Mouse (Mus musculus) hindbrain, embryonic 10.5 days (tissue): ENCODE measurements around the gene Dvl2. TPM values are rescaled to one million over a fixed set of nuclear protein-coding genes. Genes with fewer than 3 reads are reported as not detected.
"Not testable (repeated sequence)": the region's sequence is repeated elsewhere in the genome, so short reads cannot be mapped to it uniquely, and the experiment has no call there.

ENCODE experiments used
- DNase-seq: peaks from one replicate; pipeline ENCODE4 v3.0.0-alpha.2; 2017; ENCODE audit warnings: low spot score
- H3K27ac ChIP-seq: fragments of 300-500 bp; sonication (generic); 2 replicates; pipeline ENCODE4 v1.5.1; 2016; ENCODE audit warnings: mild to moderate bottlenecking, moderate library complexity
- H3K27me3 ChIP-seq: fragments of 300-500 bp; sonication (generic); 2 replicates; pipeline ENCODE4 v1.6.1; 2016; ENCODE audit warnings: mild to moderate bottlenecking; ENCODE audit not compliant: poor library complexity, insufficient read depth, severe bottlenecking
- H3K36me3 ChIP-seq: fragments of 300-500 bp; sonication (generic); 2 replicates; pipeline ENCODE4 v1.6.1; 2016; ENCODE audit warnings: mild to moderate bottlenecking, moderate library complexity
- H3K4me1 ChIP-seq: fragments of 300-500 bp; sonication (generic); replicated peaks from 2 replicates; pipeline ENCODE4 v1.6.1; 2016; ENCODE audit warnings: mild to moderate bottlenecking
- H3K4me3 ChIP-seq: fragments of 300-500 bp; sonication (generic); 2 replicates; pipeline ENCODE4 v1.5.1; 2016; ENCODE audit warnings: mild to moderate bottlenecking, moderate library complexity
- H3K9me3 ChIP-seq: fragments of 300-500 bp; sonication (generic); 2 replicates; pipeline ENCODE4 v1.6.1; 2016; ENCODE audit warnings: mild to moderate bottlenecking, moderate library complexity
- WGBS: fragments of 180-500 bp; shearing (Covaris S2); methylation state at CpG from one replicate; pipeline ENCODE4 v1.1.7; 2016; 5-methylcytosine and 5-hydroxymethylcytosine counted together
- polyA plus RNA-seq: library from polyadenylated mRNA; unstranded; fragments of >200 nt; fragmentation: Nextera tagmentation; extraction: Ambion mirVana; gene quantifications from 2 replicates; pipeline ENCODE4 v1.2.1, GENCODE M21; 2016

The Dvl2 gene
- polyA plus RNA-seq, 1 experiment from 2014 or later, result 51.8 TPM

GRCm38 (mm10) chr11:70001159-70001558, 764 bp downstream of the Dvl2 start:
- peak overlapping the region; percentile 95 for H3K27ac ChIP-seq
- H3K36me3 ChIP-seq, result peaks cover 59% of the 10 kb centered on the region
- H3K4me3 ChIP-seq, result peak overlapping the region; percentile 99
- no peaks in the 10 kb centered on the region for H3K27me3 ChIP-seq
- H3K9me3 ChIP-seq, result no peaks in the 10 kb centered on the region
- DNase-seq, result no peak
- 15% methylated on average over 8 of the region's 8 CpGs for WGBS
- H3K4me1 ChIP-seq, result peaks cover 60% of the 10 kb centered on the region

DNA sequence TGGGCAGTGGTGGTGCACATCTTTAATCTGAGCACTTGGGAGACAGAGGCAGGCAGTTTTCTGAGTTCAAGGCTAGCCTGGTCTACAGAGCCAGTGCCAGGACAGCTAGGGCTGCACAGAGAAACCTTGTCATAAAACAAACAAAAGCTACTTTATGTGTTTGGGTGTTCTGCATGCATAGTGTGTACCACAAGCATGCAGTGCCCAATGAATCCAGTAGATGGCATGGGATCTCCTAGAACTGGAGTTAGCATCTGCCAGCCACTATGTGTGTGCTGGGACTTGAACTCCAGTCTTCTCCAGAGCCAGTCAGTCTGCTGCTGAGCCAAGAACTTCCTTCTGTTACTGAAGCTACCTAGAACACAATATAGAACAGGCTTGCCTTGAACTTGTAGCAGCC, 1.5 kb downstream of the Dvl2 start:
- Histone ChIP-seq H3K27ac (no peak overlapping the region), H3K27me3 (no peaks in the 10 kb centered on the region), H3K4me3 (peak overlapping the region; percentile 99), H3K9me3 (no peaks in the 10 kb centered on the region), H3K36me3 (peaks cover 66% of the 10 kb centered on the region), H3K4me1 (peaks cover 57% of the 10 kb centered on the region)
- DNase-seq, result peak; percentile 57

DNA sequence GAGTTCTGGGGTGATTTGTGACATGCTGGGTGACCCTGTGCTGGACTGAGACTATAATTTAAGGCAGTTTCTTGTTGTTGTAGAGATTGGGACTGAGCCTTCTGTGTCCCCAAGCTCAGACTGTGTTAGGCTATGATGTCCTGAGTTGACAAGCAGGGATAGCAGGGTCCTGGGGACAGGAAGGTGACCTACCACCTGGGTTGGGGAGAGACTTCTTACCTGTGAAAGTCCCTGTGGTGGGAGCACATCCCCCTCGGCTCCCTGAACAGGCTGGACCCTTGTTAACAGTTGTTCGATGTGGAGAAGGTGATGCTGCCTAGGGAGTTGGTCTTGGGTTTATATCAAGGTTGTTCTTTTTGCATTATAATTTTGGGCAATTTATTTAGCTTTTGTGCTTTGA, 2.1 kb downstream of the Dvl2 start:
- DNase-seq, result no peak
- H3K4me1 ChIP-seq, result peaks cover 51% of the 10 kb centered on the region
- WGBS, result 93% methylated on average over 2 of the region's 2 CpGs
- H3K27ac ChIP-seq, result no peak overlapping the region
- no peaks in the 10 kb centered on the region for H3K9me3 ChIP-seq
- H3K27me3 ChIP-seq, result no peaks in the 10 kb centered on the region
- H3K36me3 ChIP-seq, result peaks cover 72% of the 10 kb centered on the region
- peak overlapping the region; percentile 99 for H3K4me3 ChIP-seq

DNA sequence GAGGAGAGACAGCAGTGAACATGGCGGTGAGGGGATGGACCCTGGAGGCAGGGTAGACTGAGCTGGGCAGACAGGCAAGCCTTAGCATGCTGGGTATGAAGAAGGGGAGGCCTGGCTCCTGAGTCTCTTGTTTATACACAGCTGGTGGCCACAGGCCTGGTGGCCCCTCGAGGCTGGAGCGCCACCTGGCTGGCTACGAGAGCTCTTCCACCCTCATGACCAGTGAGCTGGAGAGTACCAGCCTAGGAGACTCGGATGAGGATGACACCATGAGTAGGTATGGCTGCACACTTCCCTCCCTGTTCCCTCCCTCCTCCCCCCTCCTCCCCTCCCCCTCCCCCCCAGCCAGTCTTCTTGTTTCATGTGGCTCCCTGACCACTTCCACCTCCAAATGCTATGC, 5.1 kb downstream of the Dvl2 start:
- H3K9me3 ChIP-seq, result no peaks in the 10 kb centered on the region
- peaks cover 31% of the 10 kb centered on the region for H3K4me1 ChIP-seq
- H3K27ac ChIP-seq, result no peak overlapping the region
- 56% methylated on average over 5 of the region's 5 CpGs for WGBS
- peaks cover 75% of the 10 kb centered on the region for H3K36me3 ChIP-seq
- H3K4me3 ChIP-seq, result peak overlapping the region; percentile 3; the same call in 1 of the 2 replicates
- DNase-seq, result no peak
- no peaks in the 10 kb centered on the region for H3K27me3 ChIP-seq

DNA sequence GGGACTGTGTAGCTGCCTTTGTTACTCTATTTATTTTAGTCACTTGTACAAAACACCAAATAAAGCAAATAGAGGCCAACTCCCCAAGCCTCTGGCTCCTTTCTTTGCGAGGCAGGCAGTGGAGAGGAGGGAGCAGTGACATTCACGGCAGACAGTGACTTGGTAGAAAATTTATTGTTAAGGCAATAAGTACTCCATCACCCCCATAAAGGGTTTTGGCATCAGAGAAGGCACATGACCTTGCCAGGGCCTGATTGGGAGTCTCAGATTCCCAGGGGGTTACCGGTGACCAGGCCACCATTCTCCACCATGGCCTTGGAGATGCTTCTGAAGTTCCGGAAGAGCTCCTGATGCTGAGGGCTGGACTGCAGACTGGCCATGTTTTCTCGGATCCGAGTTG, 9.6 kb downstream of the Dvl2 start:
- Histone ChIP-seq H3K27me3 (no peaks in the 10 kb centered on the region), H3K4me1 (peaks cover 23% of the 10 kb centered on the region), H3K9me3 (no peaks in the 10 kb centered on the region), H3K4me3 (no peak overlapping the region), H3K36me3 (peaks cover 94% of the 10 kb centered on the region), H3K27ac (no peak overlapping the region)
- no peak for DNase-seq
- 91% methylated on average over 6 of the region's 6 CpGs for WGBS

DNA sequence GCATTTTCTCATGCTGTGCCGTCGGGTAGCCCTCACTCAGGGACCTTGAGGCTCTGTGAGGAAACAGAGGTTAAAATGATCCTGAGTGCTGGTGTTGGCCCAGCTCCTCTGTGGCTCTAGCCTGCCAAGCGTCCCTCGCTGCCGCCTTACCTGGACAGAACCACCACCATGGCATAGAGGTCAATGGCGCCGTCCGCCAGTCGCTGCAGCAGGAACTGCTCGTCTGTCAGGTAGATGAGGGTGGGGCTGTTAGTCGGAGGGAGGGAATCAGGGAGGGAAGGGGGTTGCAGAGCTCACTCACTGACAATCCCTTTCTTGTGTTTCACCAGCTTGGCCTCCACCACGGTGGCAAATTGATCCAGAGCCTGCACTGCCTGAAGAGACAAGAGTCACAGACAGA, 10.2 kb downstream of the Dvl2 start:
- no peaks in the 10 kb centered on the region for H3K9me3 ChIP-seq
- 87% methylated on average over 12 of the region's 12 CpGs for WGBS
- no peak overlapping the region for H3K27ac ChIP-seq
- peaks cover 89% of the 10 kb centered on the region for H3K36me3 ChIP-seq
- peaks cover 23% of the 10 kb centered on the region for H3K4me1 ChIP-seq
- DNase-seq, result no peak
- H3K4me3 ChIP-seq, result no peak overlapping the region
- no peaks in the 10 kb centered on the region for H3K27me3 ChIP-seq

- Histone ChIP-seq H3K36me3 (peaks cover 85% of the 10 kb centered on the region), H3K4me3 (no peak overlapping the region), H3K9me3 (no peaks in the 10 kb centered on the region), H3K27ac (no peak overlapping the region), H3K27me3 (no peaks in the 10 kb centered on the region), H3K4me1 (peaks cover 25% of the 10 kb centered on the region)
- DNase-seq, result no peak
- WGBS, result 79% methylated on average over 10 of the region's 10 CpGs
Observed at GRCm38 (mm10) chr11:70010961-70011360, 10.6 kb downstream of the Dvl2 start.

- Histone ChIP-seq H3K27ac (no peak overlapping the region), H3K36me3 (peaks cover 66% of the 10 kb centered on the region), H3K27me3 (no peaks in the 10 kb centered on the region), H3K9me3 (no peaks in the 10 kb centered on the region), H3K4me3 (no peak overlapping the region), H3K4me1 (peaks cover 38% of the 10 kb centered on the region)
- WGBS, result 91% methylated on average over 9 of the region's 9 CpGs
- no peak for DNase-seq
Observed at GRCm38 (mm10) chr11:70012931-70013330, 12.5 kb downstream of the Dvl2 start.

DNA sequence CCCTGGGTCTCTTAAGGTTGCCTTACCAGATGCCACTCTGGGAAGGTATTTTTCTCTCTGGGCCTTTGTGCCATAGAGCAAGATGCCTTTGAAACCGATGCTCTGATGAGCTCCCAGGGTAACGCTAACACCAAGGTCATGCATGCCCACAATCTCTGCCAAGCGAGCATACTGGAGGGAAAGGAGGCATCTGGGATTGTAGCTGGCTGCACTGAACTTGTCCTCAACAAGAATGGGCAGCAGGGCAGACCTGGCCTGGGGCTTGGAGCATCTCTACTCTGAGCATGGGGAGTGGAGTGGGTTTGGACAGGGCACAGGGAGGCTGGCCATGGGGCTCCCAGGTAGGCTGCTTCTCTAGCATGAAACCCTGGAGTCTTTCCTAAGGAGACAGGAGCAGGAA, 13.0 kb downstream of the Dvl2 start:
- peaks cover 61% of the 10 kb centered on the region for H3K36me3 ChIP-seq
- WGBS, result 92% methylated on average over 3 of the region's 3 CpGs
- H3K27ac ChIP-seq, result no peak overlapping the region

GRCm38 (mm10) chr11:70014051-70014450, 13.7 kb downstream of the Dvl2 start:
- DNase-seq, result no peak
- Histone ChIP-seq H3K27me3 (no peaks in the 10 kb centered on the region), H3K4me1 (peaks cover 50% of the 10 kb centered on the region), H3K27ac (no peak overlapping the region; the same call in 1 of the 2 replicates), H3K36me3 (peaks cover 54% of the 10 kb centered on the region), H3K9me3 (no peaks in the 10 kb centered on the region), H3K4me3 (peak overlapping the region; percentile 20; the same call in 1 of the 2 replicates)
- 65% methylated on average over 5 of the region's 5 CpGs for WGBS

More for the DNA sequence above, 13.0 kb downstream of the Dvl2 start:
- Histone ChIP-seq H3K4me1 (peaks cover 43% of the 10 kb centered on the region), H3K9me3 (no peaks in the 10 kb centered on the region), H3K4me3 (peak overlapping the region; percentile 20; the same call in 1 of the 2 replicates), H3K27me3 (no peaks in the 10 kb centered on the region)
- no peak for DNase-seq

DNA sequence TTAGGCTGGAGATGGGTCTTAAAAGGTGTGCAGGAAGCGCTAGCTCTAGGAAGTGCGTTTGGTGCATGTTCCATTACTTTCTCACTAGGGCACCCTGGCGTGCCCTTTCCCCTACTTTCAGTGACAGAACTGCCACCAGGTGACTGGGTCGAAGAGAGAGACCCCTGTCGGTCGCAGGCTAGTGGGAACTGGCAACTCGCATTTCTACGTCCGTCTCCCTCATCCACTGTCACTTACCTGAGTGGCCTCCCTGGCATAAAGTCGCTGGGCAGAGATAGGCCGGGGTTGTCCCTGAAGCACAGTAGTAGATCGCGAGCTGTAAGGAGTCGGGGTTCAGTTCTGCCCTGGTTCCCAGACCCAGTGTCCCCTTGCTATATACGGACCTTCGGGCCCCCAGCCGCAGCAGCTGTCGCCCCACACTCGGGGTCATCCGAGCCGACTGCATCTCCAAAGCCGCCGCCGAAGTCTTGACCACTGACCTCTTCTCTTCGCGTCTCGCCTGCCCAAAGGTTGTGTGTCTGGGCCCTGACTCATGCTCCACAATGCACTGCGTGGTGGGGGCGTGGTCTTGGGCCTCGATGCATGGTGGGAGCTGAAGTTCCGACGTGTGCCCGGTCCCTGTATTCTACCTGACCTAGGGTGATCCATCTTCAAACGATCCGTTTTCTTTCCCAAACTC, 14.6 kb downstream of the Dvl2 start, which contains the start of gene Acadvl:
Acadvl (minus strand) TSS at position 532 of the 679 bp plus-strand sequence.
- Histone ChIP-seq H3K36me3 (peaks cover 45% of the 10 kb centered on the region), H3K27ac (peak within 1 kb of the TSS; percentile 83), H3K9me3 (no peaks in the 10 kb centered on the region), H3K27me3 (no peaks in the 10 kb centered on the region), H3K4me1 (peaks cover 59% of the 10 kb centered on the region), H3K4me3 (peak within 1 kb of the TSS; percentile 57)
- WGBS, result under 1% methylated on average over 35 of the region's 35 CpGs
- DNase-seq, result peak; percentile 86

DNA sequence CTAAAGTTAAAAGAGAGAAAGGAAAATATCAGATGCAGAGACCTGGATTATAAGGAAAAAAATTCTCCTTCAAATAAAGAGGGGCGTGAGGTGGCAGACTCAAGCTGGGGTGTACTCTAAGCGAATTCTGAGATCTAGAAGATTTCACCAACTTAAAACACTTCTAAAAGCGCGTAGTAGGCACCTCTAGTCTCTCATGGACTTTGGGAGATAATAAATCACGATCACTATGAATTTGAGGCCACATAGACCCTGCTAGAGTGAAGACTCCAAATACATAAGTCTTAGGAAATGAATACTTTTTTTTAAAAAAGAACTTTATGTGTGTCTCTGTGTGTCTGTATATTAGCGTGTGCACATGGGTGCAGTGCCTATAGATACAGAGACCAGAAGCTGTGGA, 15.3 kb downstream of the Dvl2 start:
- peaks cover 66% of the 10 kb centered on the region for H3K4me1 ChIP-seq
- DNase-seq, result no peak
- no peaks in the 10 kb centered on the region for H3K27me3 ChIP-seq
- H3K9me3 ChIP-seq, result no peaks in the 10 kb centered on the region
- H3K36me3 ChIP-seq, result peaks cover 38% of the 10 kb centered on the region
- H3K27ac ChIP-seq, result no peak overlapping the region; the same call in 1 of the 2 replicates
- H3K4me3 ChIP-seq, result peak overlapping the region; percentile 57
- 68% methylated on average over 6 of the region's 6 CpGs for WGBS

DNA sequence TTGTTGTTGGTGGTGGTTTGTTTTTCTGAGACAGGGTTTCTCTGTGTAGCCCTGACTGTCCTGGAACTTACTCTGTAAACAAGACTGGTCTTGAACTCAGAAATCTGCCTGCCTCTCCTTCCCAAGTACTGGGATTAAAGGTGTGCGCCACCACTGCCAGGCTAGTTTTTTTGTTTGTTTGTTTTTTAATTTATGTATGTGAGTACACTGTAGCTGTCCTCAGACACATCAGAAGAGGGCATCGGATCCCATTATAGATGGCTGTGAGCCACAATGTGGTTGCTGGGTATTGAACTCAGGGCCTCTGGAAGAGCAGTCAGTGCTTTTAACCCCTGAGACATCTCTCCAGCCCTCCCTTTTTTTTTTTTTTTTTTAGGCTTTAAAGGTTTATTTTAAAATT, 15.8 kb downstream of the Dvl2 start:
- 85% methylated on average over 2 of the region's 2 CpGs for WGBS
- not testable (repeated sequence) for H3K4me3 ChIP-seq, H3K27ac ChIP-seq, H3K27me3 ChIP-seq, DNase-seq, H3K9me3 ChIP-seq
- Histone ChIP-seq H3K36me3 (peaks cover 33% of the 10 kb centered on the region), H3K4me1 (peaks cover 70% of the 10 kb centered on the region)
